Mouse (Mus musculus): ENCODE data around the gene Mtpn.

GRCm38 (mm10) chr6:35493851-35494250 is 45.8 kb downstream of the Mtpn start:
- TF ChIP-seq USF1 (IDR thresholded peaks at IDR 0.05; ENCODE audit: low read depth) (no peak), CEBPB (IDR thresholded peaks at IDR 0.05; ENCODE audit: low read depth) (no peak), CTCF (IDR thresholded peaks at IDR 0.05; ENCODE audit: control insufficient read depth, insufficient read depth, insufficient read length) (no peak), MAX (IDR thresholded peaks at IDR 0.05) (no peak)
